Mouse (Mus musculus): ENCODE measurements around the gene Hes7.

- TF ChIP-seq CTCF (IDR thresholded peaks at IDR 0.05; ENCODE audit: low read depth, low read length) = no peak
- TF ChIP-seq EP300 (IDR thresholded peaks at IDR 0.05; ENCODE audit: insufficient read depth, low read depth, low read length) = no peak
- no peak for TF ChIP-seq POLR2A (IDR thresholded peaks at IDR 0.05; ENCODE audit: insufficient read depth, low read length)
Measured at GRCm38 (mm10) chr11:69105227-69105626, 15.0 kb upstream of the Hes7 start.

Measured in ES-Bruce4 (cell line).